Mouse (Mus musculus): ENCODE measurements at regions not wholly inside any gene's neighbourhood (a gene's known extent, or its start where the extent isn't known, plus 50 kb on each side); places are given as distances from the start of the nearest gene placed in this dataset.
A peak's percentile ranks its signal among the peaks of the same experiment; 100 is the strongest.

DNA sequence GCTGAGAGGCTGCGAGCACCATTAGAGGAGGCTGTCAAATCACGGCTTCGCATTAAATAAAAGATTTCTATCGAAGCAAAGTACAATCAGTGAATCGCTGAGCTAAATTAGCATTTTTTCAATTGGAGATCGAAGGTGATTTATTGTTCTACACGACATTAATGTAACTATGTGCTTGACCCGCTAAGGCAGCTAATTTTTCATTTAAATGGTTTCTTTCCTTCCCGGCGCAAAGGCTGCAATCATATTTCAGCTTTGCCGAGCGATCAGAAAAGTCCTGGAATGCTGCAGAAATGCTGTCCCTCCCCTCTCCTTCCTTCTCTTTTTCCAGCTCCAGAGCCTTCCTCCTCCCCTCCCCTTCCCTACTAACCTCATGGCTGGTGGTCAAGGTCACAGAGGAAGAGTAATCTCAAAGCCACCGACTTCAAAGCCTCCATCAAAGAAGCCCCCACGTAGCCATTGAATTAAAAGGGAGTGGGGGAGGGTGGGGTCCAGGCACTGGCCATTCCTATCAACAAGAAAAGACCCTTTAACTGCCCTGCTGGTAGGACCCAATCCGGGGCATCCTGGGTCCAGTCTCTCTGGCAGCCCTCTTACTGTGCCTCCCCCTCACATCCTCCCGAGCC, 387.8 kb downstream of the Sorl1 start:
- Histone ChIP-seq H3K9ac (ENCODE audit: low read length) (peak overlapping the region; percentile 62), H3K27me3 (ENCODE audit: control insufficient read depth, insufficient read depth, low read length) (no peaks in the 10 kb centered on the region), H3K4me1 (ENCODE audit: control insufficient read depth, insufficient read depth, low read length) (peaks cover 10% of the 10 kb centered on the region; the same call in 1 of the 2 replicates), H3K4me2 (ENCODE audit: low read depth) (peak overlapping the region; percentile 50), H3K4me3 (ENCODE audit: low read depth, low read length) (peak overlapping the region; percentile 22), H3K9me3 (ENCODE audit: control insufficient read depth, low read length) (no peaks in the 10 kb centered on the region), H3K27ac (ENCODE audit: low read depth, low read length) (peak overlapping the region; percentile 91), H3K36me3 (ENCODE audit: control insufficient read depth, insufficient read depth, low read length) (no peaks in the 10 kb centered on the region)
- 1% methylated on average over 16 of the region's 16 CpGs for WGBS
- DNase-seq (ENCODE audit: low spot score) (peak; percentile 83), ATAC-seq (ENCODE audit: insufficient read depth, low FRiP score, low TSS enrichment) (peak; percentile 80)

DNA sequence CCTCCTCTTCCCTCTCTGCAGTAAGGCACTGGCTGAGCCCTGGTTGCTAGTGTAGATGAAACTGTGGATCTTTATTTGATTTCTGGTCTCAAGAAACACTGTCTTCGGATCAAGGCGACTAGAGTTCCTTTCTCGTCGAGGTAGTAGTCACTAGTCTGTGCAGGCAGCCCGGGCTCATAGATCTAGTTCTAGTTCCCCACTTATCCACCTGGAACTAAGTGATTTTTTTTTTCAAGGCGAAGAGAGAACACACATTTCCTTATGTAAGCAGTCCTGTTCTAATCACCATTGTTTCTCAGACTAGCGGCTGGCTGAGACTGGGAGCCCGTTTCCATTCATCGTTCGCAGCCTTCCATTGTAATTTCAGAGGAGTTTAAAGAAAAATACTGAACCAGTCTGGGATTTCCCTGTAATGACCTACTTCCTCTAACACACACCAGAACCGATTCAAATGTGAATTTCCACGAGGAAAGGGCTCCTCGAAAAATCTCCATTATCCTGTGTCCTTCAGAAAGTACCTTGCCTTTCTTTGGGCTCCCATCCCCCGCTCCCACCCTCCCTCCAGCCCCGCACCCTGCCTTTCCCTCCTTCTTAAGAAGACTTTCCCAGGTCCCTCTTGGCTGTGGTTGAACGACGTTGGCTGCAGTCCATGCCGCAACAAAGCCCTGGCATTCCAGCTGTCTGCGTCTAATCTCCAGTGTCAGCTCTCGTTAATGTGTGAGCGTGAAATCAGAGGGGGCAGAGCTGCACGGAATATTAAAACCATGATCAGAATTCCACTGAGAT, 388.5 kb downstream of the Sorl1 start:
- under 1% methylated on average over 22 of the region's 22 CpGs for WGBS
- Histone ChIP-seq H3K27me3 (ENCODE audit: control insufficient read depth, insufficient read depth, low read length) (no peaks in the 10 kb centered on the region), H3K9ac (ENCODE audit: low read length) (peak overlapping the region; percentile 62), H3K27ac (ENCODE audit: low read depth, low read length) (peak overlapping the region; percentile 91), H3K4me1 (ENCODE audit: control insufficient read depth, insufficient read depth, low read length) (peaks cover 10% of the 10 kb centered on the region; the same call in 1 of the 2 replicates), H3K36me3 (ENCODE audit: control insufficient read depth, insufficient read depth, low read length) (no peaks in the 10 kb centered on the region), H3K9me3 (ENCODE audit: control insufficient read depth, low read length) (no peaks in the 10 kb centered on the region), H3K4me3 (ENCODE audit: low read depth, low read length) (peak overlapping the region; percentile 22), H3K4me2 (ENCODE audit: low read depth) (peak overlapping the region; percentile 50)
- DNase-seq (ENCODE audit: low spot score) (peak; percentile 86), ATAC-seq (ENCODE audit: insufficient read depth, low FRiP score, low TSS enrichment) (peak; percentile 89)

DNA sequence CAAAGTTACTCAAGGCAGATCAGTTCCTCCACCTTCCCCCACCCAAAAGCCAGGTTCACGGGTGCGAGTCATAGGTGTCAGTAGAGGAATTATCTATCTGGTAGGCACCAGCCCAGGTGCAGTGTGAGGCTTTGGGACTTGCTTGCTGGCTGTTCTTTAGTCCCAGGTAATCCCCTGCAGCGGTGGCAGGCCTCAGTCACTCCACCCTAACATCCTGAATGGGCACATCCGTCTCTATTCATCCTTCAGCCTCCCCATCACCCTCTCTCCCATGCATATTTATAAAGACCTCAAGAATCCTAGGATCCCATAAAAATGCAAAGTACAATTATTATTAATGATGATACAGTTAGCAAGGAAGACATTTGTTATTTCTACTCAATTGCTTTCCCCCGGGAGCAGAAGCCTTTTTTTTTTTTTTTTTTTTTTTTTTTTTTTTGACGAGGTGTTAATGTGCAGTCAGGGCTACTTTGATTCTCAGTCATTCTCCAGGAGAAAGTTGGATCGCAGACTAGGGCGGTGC, 389.1 kb downstream of the Sorl1 start:
- ATAC-seq (ENCODE audit: insufficient read depth, low FRiP score, low TSS enrichment) (0 out of 2 replicates have a peak, but pooled peaks have one; percentile 10), DNase-seq (ENCODE audit: low spot score) (peak; percentile 21)
- Histone ChIP-seq H3K4me3 (ENCODE audit: low read depth, low read length) (peak overlapping the region; percentile 22), H3K9me3 (ENCODE audit: control insufficient read depth, low read length) (no peaks in the 10 kb centered on the region), H3K9ac (ENCODE audit: low read length) (peak overlapping the region; percentile 62), H3K27me3 (ENCODE audit: control insufficient read depth, insufficient read depth, low read length) (no peaks in the 10 kb centered on the region), H3K27ac (ENCODE audit: low read depth, low read length) (peak overlapping the region; percentile 91), H3K4me1 (ENCODE audit: control insufficient read depth, insufficient read depth, low read length) (peaks cover 10% of the 10 kb centered on the region; the same call in 1 of the 2 replicates), H3K4me2 (ENCODE audit: low read depth) (peak overlapping the region; percentile 50), H3K36me3 (ENCODE audit: control insufficient read depth, insufficient read depth, low read length) (no peaks in the 10 kb centered on the region)
- 17% methylated on average over 8 of the region's 8 CpGs for WGBS

- Histone ChIP-seq H3K4me2 (ENCODE audit: low read depth) (no peak overlapping the region), H3K9ac (ENCODE audit: low read length) (no peak overlapping the region), H3K4me3 (ENCODE audit: low read depth, low read length) (no peak overlapping the region), H3K4me1 (ENCODE audit: control insufficient read depth, insufficient read depth, low read length) (no peaks in the 10 kb centered on the region), H3K27ac (ENCODE audit: low read depth, low read length) (no peak overlapping the region), H3K36me3 (ENCODE audit: control insufficient read depth, insufficient read depth, low read length) (no peaks in the 10 kb centered on the region), H3K9me3 (ENCODE audit: control insufficient read depth, low read length) (no peaks in the 10 kb centered on the region), H3K27me3 (ENCODE audit: control insufficient read depth, insufficient read depth, low read length) (no peaks in the 10 kb centered on the region)
- ATAC-seq (ENCODE audit: insufficient read depth, low FRiP score, low TSS enrichment) (no peak), DNase-seq (ENCODE audit: low spot score) (no peak)
- 85% methylated on average over 4 of the region's 4 CpGs for WGBS
These were observed 402.5 kb downstream of the Sorl1 start for GRCm38 (mm10) chr9:41721609-41722008.

GRCm38 (mm10) chr9:41715231-41715630, 408.9 kb downstream of the Sorl1 start:
- Histone ChIP-seq H3K9ac (ENCODE audit: low read length) (no peak overlapping the region), H3K27me3 (ENCODE audit: control insufficient read depth, insufficient read depth, low read length) (no peaks in the 10 kb centered on the region), H3K27ac (ENCODE audit: low read depth, low read length) (no peak overlapping the region), H3K36me3 (ENCODE audit: control insufficient read depth, insufficient read depth, low read length) (no peaks in the 10 kb centered on the region), H3K4me2 (ENCODE audit: low read depth) (no peak overlapping the region), H3K4me1 (ENCODE audit: control insufficient read depth, insufficient read depth, low read length) (no peaks in the 10 kb centered on the region), H3K9me3 (ENCODE audit: control insufficient read depth, low read length) (no peaks in the 10 kb centered on the region), H3K4me3 (ENCODE audit: low read depth, low read length) (no peak overlapping the region)
- no peak for ATAC-seq (ENCODE audit: insufficient read depth, low FRiP score, low TSS enrichment)
- no peak for DNase-seq (ENCODE audit: low spot score)

- DNase-seq (ENCODE audit: low spot score) (no peak), ATAC-seq (ENCODE audit: insufficient read depth, low FRiP score, low TSS enrichment) (no peak)
- no peak overlapping the region for H3K27ac ChIP-seq (ENCODE audit: low read depth, low read length)
- H3K36me3 ChIP-seq (ENCODE audit: control insufficient read depth, insufficient read depth, low read length) = no peaks in the 10 kb centered on the region
- H3K9me3 ChIP-seq (ENCODE audit: control insufficient read depth, low read length) = no peaks in the 10 kb centered on the region
- H3K27me3 ChIP-seq (ENCODE audit: control insufficient read depth, insufficient read depth, low read length) = no peaks in the 10 kb centered on the region
- H3K9ac ChIP-seq (ENCODE audit: low read length) = no peak overlapping the region
- H3K4me3 ChIP-seq (ENCODE audit: low read depth, low read length) = no peak overlapping the region
- no peak overlapping the region for H3K4me2 ChIP-seq (ENCODE audit: low read depth)
- H3K4me1 ChIP-seq (ENCODE audit: control insufficient read depth, insufficient read depth, low read length) = no peaks in the 10 kb centered on the region
These were observed 418.1 kb downstream of the Sorl1 start for GRCm38 (mm10) chr9:41705972-41706371.

DNA sequence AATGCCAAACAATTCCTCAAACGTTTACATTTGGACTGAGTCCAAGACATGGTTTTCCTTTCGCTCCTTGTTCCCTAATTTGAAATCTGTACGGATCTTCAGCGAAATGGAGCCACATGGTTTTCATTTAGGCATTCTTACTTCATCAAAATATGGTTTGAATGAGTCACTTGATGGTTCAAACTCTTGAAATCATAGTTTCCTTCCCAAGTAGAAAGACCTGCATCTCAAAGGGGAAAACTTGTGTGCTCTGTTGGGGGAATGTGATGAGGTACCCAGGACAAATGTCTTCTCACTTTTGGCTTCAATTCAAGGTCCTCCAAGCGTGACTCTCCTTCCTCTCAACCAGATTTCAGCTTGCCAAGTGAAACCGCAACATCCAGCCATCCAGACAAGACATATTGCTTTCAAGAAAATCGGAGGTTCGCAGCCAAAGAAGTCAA, 418.6 kb downstream of the Sorl1 start:
- Histone ChIP-seq H3K27ac (ENCODE audit: low read depth, low read length) (no peak overlapping the region), H3K4me1 (ENCODE audit: control insufficient read depth, insufficient read depth, low read length) (no peaks in the 10 kb centered on the region), H3K9me3 (ENCODE audit: control insufficient read depth, low read length) (no peaks in the 10 kb centered on the region), H3K36me3 (ENCODE audit: control insufficient read depth, insufficient read depth, low read length) (no peaks in the 10 kb centered on the region), H3K9ac (ENCODE audit: low read length) (no peak overlapping the region), H3K27me3 (ENCODE audit: control insufficient read depth, insufficient read depth, low read length) (no peaks in the 10 kb centered on the region), H3K4me3 (ENCODE audit: low read depth, low read length) (no peak overlapping the region), H3K4me2 (ENCODE audit: low read depth) (no peak overlapping the region)
- DNase-seq (ENCODE audit: low spot score) (peak; percentile 11), ATAC-seq (ENCODE audit: insufficient read depth, low FRiP score, low TSS enrichment) (no peak)
- WGBS = 79% methylated on average over 8 of the region's 8 CpGs

GRCm38 (mm10) chr9:41703091-41703490, 421.0 kb downstream of the Sorl1 start:
- DNase-seq (ENCODE audit: low spot score) (no peak), ATAC-seq (ENCODE audit: insufficient read depth, low FRiP score, low TSS enrichment) (no peak)
- no peaks in the 10 kb centered on the region for H3K9me3 ChIP-seq (ENCODE audit: control insufficient read depth, low read length)
- H3K27ac ChIP-seq (ENCODE audit: low read depth, low read length) = no peak overlapping the region
- 84% methylated on average over 6 of the region's 6 CpGs for whole genome bisulfite sequencing
- H3K27me3 ChIP-seq (ENCODE audit: control insufficient read depth, insufficient read depth, low read length) = no peaks in the 10 kb centered on the region
- H3K36me3 ChIP-seq (ENCODE audit: control insufficient read depth, insufficient read depth, low read length) = no peaks in the 10 kb centered on the region
- no peak overlapping the region for H3K4me2 ChIP-seq (ENCODE audit: low read depth)
- no peak overlapping the region for H3K9ac ChIP-seq (ENCODE audit: low read length)
- H3K4me3 ChIP-seq (ENCODE audit: low read depth, low read length) = no peak overlapping the region
- H3K4me1 ChIP-seq (ENCODE audit: control insufficient read depth, insufficient read depth, low read length) = no peaks in the 10 kb centered on the region; the same call in none of the 2 replicates
